ENCODE assay signal across 10 mouse cellular contexts in genomic region chr6:146994236-146994635, GRCm38 (mm10). TPM values are rescaled to one million over a fixed set of nuclear protein-coding genes. Genes with fewer than 3 reads are reported as not detected.
DNase-seq lines count a peak whose midpoint lies in the region; ATAC-seq and TF ChIP-seq lines count a peak whose summit lies in the region.
"Had no signal": no experiment of that assay in that cellular context is flagged by ENCODE, and none has a peak within 500 bp of the region (broad histone marks: within the 10 kb centered on the region; RNA-seq: fewer than 3 reads in every experiment).

No protein-coding gene starts in this region.

- ATAC-seq in Patski = peak; percentile 39
- ATAC-seq in megakaryocyte-erythroid progenitor cell, adult 5-6 weeks (replicated peaks; ENCODE audit: low FRiP score, low TSS enrichment, poor library complexity, severe bottlenecking) = peak; percentile 59
- ATAC-seq in inflammation-experienced regulatory T-cells, adult 6 months = no peak

- CTCF ChIA-PET in Patski (lab: Charles Lee) = interaction anchor here (0.8 to 3.3 kb wide), 19 partner anchors 9 to 173 kb away, joined by 3 to 29 read pairs (median 3); no protein-coding TSS in a partner anchor

- in situ Hi-C loops in Patski (cut with MboI; ENCODE audit: low pct_unique_long_range_greater_than_20kb) = loop anchor here (5.0 kb wide), 1 partner anchor 157 kb away; no protein-coding TSS in a partner anchor

- TF ChIP-seq CTCF in Patski (IDR thresholded peaks at IDR 0.05) = peak; percentile 77

- POLR2A ChIA-PET in Patski (lab: Charles Lee) = no interaction called here

- peak; percentile 71 for DNase-seq in heart, adult 8-10 months (ENCODE audit: low spot score)
- DNase-seq in heart, adult 11 months = no peak
- peak; percentile 64 for DNase-seq in 416B (ENCODE audit: low read depth)
- no peak for DNase-seq in Patski (ENCODE audit: low read depth, low spot score)
- DNase-seq in embryo, embryonic 11 days = peak; percentile 80
- DNase-seq in layer of hippocampus, adult 18-20 months (ENCODE audit: low spot score in 2 of 2) = peak; percentile 34 to 83

- H3K27me3 ChIP-seq in Patski = no peaks in the 10 kb centered on the region
- H3K27me3 ChIP-seq: embryonic facial prominence, embryonic 13.5 days; liver, embryonic 15.5 days had no signal

RNA-seq across cellular contexts. Expression of gene Rep15, which starts 38.1 kb away (rescaled TPM):
- total RNA-seq in heart, adult 8-10 months (2022) = 1 to 10 TPM in 2 of 4 experiments, under 1 TPM in 2; 0.92 to 1.5 (median 1.2) TPM
- 2.4 TPM for polyA plus RNA-seq in Patski (2021)
- total RNA-seq in layer of hippocampus, adult 18-20 months (2021) = 1 to 10 TPM; 1.1 TPM
- 1.0 and 1.3 TPM in 2 replicates for total RNA-seq in megakaryocyte-erythroid progenitor cell, adult 5-6 weeks (2014; fragmentation: Nextera tagmentation)
- total RNA-seq in megakaryocyte-erythroid progenitor cell, adult 5-6 weeks (2017) = 0.57 TPM in 1 of 2 replicates, not detected in the other
- polyA plus RNA-seq in inflammation-experienced regulatory T-cells, adult 6 months (2017; shearing (Covaris generic)) = under 1 TPM; 0.29 to 0.67 (median 0.34) TPM

RNA-seq across cellular contexts. Expression of gene 1700034J05Rik, which starts 40.0 kb away (rescaled TPM):
- not detected for total RNA-seq in heart, adult 8-10 months (2022)
- polyA plus RNA-seq in Patski (2021) = not detected
- total RNA-seq in layer of hippocampus, adult 18-20 months (2021) = not detected
- total RNA-seq in megakaryocyte-erythroid progenitor cell, adult 5-6 weeks (2014; fragmentation: Nextera tagmentation) = not detected in 2 replicates
- total RNA-seq in megakaryocyte-erythroid progenitor cell, adult 5-6 weeks (2017) = not detected in 2 replicates
- polyA plus RNA-seq in inflammation-experienced regulatory T-cells, adult 6 months (2017; shearing (Covaris generic)) = under 1 TPM in 1 of 3 experiments, not detected in 2; 0.40 TPM

RNA-seq across cellular contexts. Expression of gene Mrps35, which starts 48.3 kb away (rescaled TPM):
- 100 to 1,000 TPM; 166 to 193 (median 175) TPM for total RNA-seq in heart, adult 8-10 months (2022)
- polyA plus RNA-seq in Patski (2021) = 109 TPM
- total RNA-seq in layer of hippocampus, adult 18-20 months (2021) = 10 to 100 TPM; 45.3 to 47.5 TPM
- total RNA-seq in megakaryocyte-erythroid progenitor cell, adult 5-6 weeks (2014; fragmentation: Nextera tagmentation) = 94.4 and 113 TPM in 2 replicates
- total RNA-seq in megakaryocyte-erythroid progenitor cell, adult 5-6 weeks (2017) = 115 and 125 TPM in 2 replicates
- polyA plus RNA-seq in inflammation-experienced regulatory T-cells, adult 6 months (2017; shearing (Covaris generic)) = 10 to 100 TPM; 80.2 to 97.5 (median 83.9) TPM

Comparison
In these comparisons a context has a peak if more than half of its experiments do, and no peak if none do; other contexts are left out.
1. DNase-seq: peak in heart, adult 8-10 months (single experiment), 416B (single experiment), embryo, embryonic 11 days (single experiment) and layer of hippocampus, adult 18-20 months (2 of 2); none in heart, adult 11 months (single experiment) and Patski (single experiment).